Mouse (Mus musculus) stomach, embryonic 15.5 days (tissue): ENCODE data around the gene Tpcn1. TPM values are rescaled to one million over a fixed set of nuclear protein-coding genes. Genes with fewer than 3 reads are reported as not detected.

Experiments
- ATAC-seq: fragments of 200-750 bp; cut with Nextera tagmentation; 2 replicates; pipeline ENCODE4 v1.8.0; 2017; ENCODE audit warnings: low read depth, moderate number of reproducible peaks, moderate TSS enrichment; ENCODE audit not compliant: insufficient read depth, low FRiP score
- H3K27ac ChIP-seq: fragments of 300-500 bp; sonication (generic); 2 replicates; pipeline ENCODE4 v1.5.1; 2015; ENCODE audit warnings: mild to moderate bottlenecking, inconsistent platforms
- H3K27me3 ChIP-seq: fragments of 300-500 bp; sonication (generic); replicated peaks from 2 replicates; pipeline ENCODE4 v1.6.1; 2015; ENCODE audit warnings: inconsistent platforms
- H3K36me3 ChIP-seq: fragments of 300-500 bp; sonication (generic); 2 replicates; pipeline ENCODE4 v1.6.1; 2015; ENCODE audit warnings: inconsistent platforms
- H3K4me1 ChIP-seq: fragments of 300-500 bp; sonication (generic); 2 replicates; pipeline ENCODE4 v1.6.1; 2015; ENCODE audit warnings: inconsistent platforms
- H3K4me2 ChIP-seq: fragments of 300-500 bp; sonication (generic); 2 replicates; pipeline ENCODE4 v1.6.1; 2015; ENCODE audit warnings: mild to moderate bottlenecking, inconsistent platforms
- H3K4me3 ChIP-seq: fragments of 300-500 bp; sonication (generic); replicated peaks from 2 replicates; pipeline ENCODE4 v1.5.1; 2015; ENCODE audit warnings: inconsistent platforms
- H3K9ac ChIP-seq: fragments of 300-500 bp; sonication (generic); 2 replicates; pipeline ENCODE4 v1.6.1; 2015; ENCODE audit warnings: inconsistent platforms
- H3K9me3 ChIP-seq: fragments of 300-500 bp; sonication (generic); 2 replicates; pipeline ENCODE4 v1.6.1; 2016; ENCODE audit warnings: inconsistent platforms
- WGBS: fragments of 180-500 bp; shearing (Covaris S2); methylation state at CpG from one replicate; pipeline ENCODE4 v1.1.7; 2015; 5-methylcytosine and 5-hydroxymethylcytosine counted together
- polyA plus RNA-seq: library from polyadenylated mRNA; unstranded; fragments of >200 nt; fragmentation: Nextera tagmentation; extraction: Ambion mirVana; gene quantifications from 2 replicates; pipeline ENCODE4 v1.2.1, GENCODE M21; 2015

Gene Tpcn1
- polyA plus RNA-seq, 1 experiment from 2014 or later, result 25.7 TPM

GRCm38 (mm10) chr5:120536632-120537031 lies 51.8 kb downstream of the Tpcn1 start:
- Histone ChIP-seq H3K9me3 (no peaks in the 10 kb centered on the region), H3K4me3 (no peak overlapping the region), H3K27ac (no peak overlapping the region), H3K4me2 (no peak overlapping the region), H3K4me1 (peaks cover 14% of the 10 kb centered on the region; the same call in 1 of the 2 replicates), H3K36me3 (peaks cover 27% of the 10 kb centered on the region), H3K9ac (no peak overlapping the region), H3K27me3 (no peaks in the 10 kb centered on the region)
- ATAC-seq, result no peak
- 68% methylated on average over 5 of the region's 5 CpGs for WGBS

DNA sequence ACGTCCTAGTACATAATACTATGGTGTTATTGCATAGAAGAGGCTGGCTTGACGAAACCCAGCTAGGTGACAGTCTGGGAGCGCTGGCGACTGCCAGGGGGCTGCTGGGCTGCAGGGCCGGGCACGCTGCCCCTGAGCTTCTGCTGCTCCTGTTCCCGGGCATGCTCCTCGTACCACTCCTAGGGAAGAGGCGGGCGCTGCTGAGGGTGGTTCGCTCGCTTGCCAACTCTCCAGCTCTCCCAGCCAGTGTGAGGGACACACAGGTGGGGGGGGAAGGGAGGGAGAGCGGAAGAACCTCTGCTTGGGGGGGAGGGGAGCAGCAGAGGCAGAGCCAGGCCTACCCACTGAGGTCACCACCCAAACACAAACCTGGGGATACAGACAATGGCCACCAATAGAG lies 52.4 kb downstream of the Tpcn1 start:
- Histone ChIP-seq H3K4me1 (peaks cover 14% of the 10 kb centered on the region; the same call in 1 of the 2 replicates), H3K4me2 (no peak overlapping the region), H3K27me3 (no peaks in the 10 kb centered on the region), H3K9ac (no peak overlapping the region), H3K9me3 (no peaks in the 10 kb centered on the region), H3K4me3 (no peak overlapping the region), H3K36me3 (peaks cover 27% of the 10 kb centered on the region), H3K27ac (no peak overlapping the region)
- ATAC-seq, result no peak
- WGBS, result 77% methylated on average over 13 of the region's 13 CpGs

GRCm38 (mm10) chr5:120534686-120535075 lies 53.8 kb downstream of the Tpcn1 start:
- no peaks in the 10 kb centered on the region for H3K27me3 ChIP-seq
- 53% methylated on average over 2 of the region's 2 CpGs for WGBS
- H3K27ac ChIP-seq, result no peak overlapping the region
- H3K9ac ChIP-seq, result no peak overlapping the region
- peaks cover 17% of the 10 kb centered on the region for H3K36me3 ChIP-seq
- no peak overlapping the region for H3K4me3 ChIP-seq
- no peak for ATAC-seq
- no peak overlapping the region for H3K4me2 ChIP-seq
- no peaks in the 10 kb centered on the region for H3K9me3 ChIP-seq
- H3K4me1 ChIP-seq, result peaks cover 14% of the 10 kb centered on the region; the same call in 1 of the 2 replicates

GRCm38 (mm10) chr5:120534071-120534685 lies 54.3 kb downstream of the Tpcn1 start:
- Histone ChIP-seq H3K36me3 (peaks cover 12% of the 10 kb centered on the region), H3K4me2 (no peak overlapping the region), H3K9ac (no peak overlapping the region), H3K9me3 (no peaks in the 10 kb centered on the region), H3K4me3 (no peak overlapping the region), H3K4me1 (peaks cover 14% of the 10 kb centered on the region; the same call in 1 of the 2 replicates), H3K27ac (no peak overlapping the region), H3K27me3 (no peaks in the 10 kb centered on the region)
- 73% methylated on average over 15 of the region's 15 CpGs for WGBS
- no peak for ATAC-seq

GRCm38 (mm10) chr5:120531631-120532030 lies 56.8 kb downstream of the Tpcn1 start:
- Histone ChIP-seq H3K4me2 (no peak overlapping the region), H3K4me3 (no peak overlapping the region), H3K27me3 (no peaks in the 10 kb centered on the region), H3K27ac (no peak overlapping the region; the same call in 1 of the 2 replicates), H3K9me3 (no peaks in the 10 kb centered on the region), H3K9ac (no peak overlapping the region), H3K4me1 (peaks cover 14% of the 10 kb centered on the region; the same call in 1 of the 2 replicates), H3K36me3 (no peaks in the 10 kb centered on the region)
- WGBS, result 75% methylated on average over 8 of the region's 8 CpGs
- ATAC-seq, result no peak

DNA sequence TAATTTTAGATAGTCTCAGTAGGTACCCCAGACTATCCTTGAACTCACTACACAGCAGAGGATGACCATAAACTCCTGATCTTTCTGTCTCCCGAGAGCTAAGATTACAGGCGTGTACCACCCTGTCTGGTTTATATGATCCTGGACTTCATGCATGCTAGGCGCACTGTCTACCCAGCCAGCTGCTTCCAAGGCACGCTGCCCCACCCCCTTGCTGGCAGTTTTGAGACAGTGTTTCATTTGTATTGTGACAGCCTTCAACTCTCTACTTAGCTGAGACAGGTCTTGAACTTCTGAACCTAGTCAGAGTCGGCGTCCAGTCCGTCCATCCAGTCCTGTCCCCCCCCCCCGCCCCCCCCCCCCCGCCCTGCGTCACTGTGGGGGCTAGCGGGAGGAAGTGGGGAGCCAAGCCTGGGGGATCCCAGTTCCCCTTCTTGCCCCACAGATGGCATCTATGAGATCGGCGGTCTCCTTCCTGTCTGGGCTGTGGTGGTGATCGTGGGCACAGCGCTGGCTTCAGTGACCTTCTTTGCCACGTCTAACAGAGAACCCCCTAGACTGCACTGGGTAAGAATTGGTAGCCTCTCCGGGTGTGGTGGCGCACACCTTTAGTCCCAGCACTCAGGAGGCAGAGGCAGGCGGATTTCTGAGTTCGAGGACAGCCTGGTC lies 61.0 kb downstream of the Tpcn1 start:
- WGBS, result 80% methylated on average over 16 of the region's 20 CpGs
- H3K4me1 ChIP-seq, result no peaks in the 10 kb centered on the region
- H3K4me2 ChIP-seq, result no peak overlapping the region
- no peak overlapping the region for H3K4me3 ChIP-seq
- H3K9me3 ChIP-seq, result no peaks in the 10 kb centered on the region
- H3K9ac ChIP-seq, result no peak overlapping the region
- H3K27ac ChIP-seq, result no peak overlapping the region
- ATAC-seq, result no peak
- H3K27me3 ChIP-seq, result no peaks in the 10 kb centered on the region
- H3K36me3 ChIP-seq, result peaks cover 2% of the 10 kb centered on the region; the same call in 1 of the 2 replicates

GRCm38 (mm10) chr5:120526311-120526710 lies 62.2 kb downstream of the Tpcn1 start:
- Histone ChIP-seq H3K4me3 (no peak overlapping the region), H3K9me3 (no peaks in the 10 kb centered on the region), H3K36me3 (peaks cover 8% of the 10 kb centered on the region; the same call in 1 of the 2 replicates), H3K27ac (no peak overlapping the region), H3K9ac (no peak overlapping the region), H3K27me3 (no peaks in the 10 kb centered on the region), H3K4me1 (no peaks in the 10 kb centered on the region), H3K4me2 (no peak overlapping the region)
- 60% methylated on average over 11 of the region's 11 CpGs for WGBS
- no peak for ATAC-seq

DNA sequence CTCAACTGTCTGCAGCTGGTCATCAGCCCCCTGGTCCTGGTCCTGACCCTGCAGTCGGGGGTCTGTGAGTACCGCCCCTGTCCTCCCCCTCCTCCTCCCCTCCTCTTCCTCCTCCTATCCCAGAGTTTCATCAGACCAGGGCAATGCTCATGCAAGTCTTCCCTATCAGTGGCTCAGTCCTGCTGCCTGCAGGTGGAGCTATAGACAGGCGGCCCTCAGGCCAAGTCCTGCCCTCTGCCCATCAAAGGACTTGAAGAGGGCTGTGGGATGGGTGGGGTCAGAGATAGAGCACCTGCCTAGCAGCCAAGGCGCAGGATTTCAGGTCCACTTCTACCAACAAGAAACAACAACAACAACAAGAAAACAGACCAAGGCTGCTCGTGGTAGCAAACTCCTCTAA lies 62.7 kb downstream of the Tpcn1 start:
- Histone ChIP-seq H3K4me1 (no peaks in the 10 kb centered on the region), H3K9ac (no peak overlapping the region), H3K4me2 (no peak overlapping the region), H3K9me3 (no peaks in the 10 kb centered on the region), H3K27ac (no peak overlapping the region), H3K27me3 (no peaks in the 10 kb centered on the region), H3K36me3 (peaks cover 8% of the 10 kb centered on the region; the same call in 1 of the 2 replicates), H3K4me3 (no peak overlapping the region)
- ATAC-seq, result no peak
- WGBS, result 41% methylated on average over 5 of the region's 5 CpGs

DNA sequence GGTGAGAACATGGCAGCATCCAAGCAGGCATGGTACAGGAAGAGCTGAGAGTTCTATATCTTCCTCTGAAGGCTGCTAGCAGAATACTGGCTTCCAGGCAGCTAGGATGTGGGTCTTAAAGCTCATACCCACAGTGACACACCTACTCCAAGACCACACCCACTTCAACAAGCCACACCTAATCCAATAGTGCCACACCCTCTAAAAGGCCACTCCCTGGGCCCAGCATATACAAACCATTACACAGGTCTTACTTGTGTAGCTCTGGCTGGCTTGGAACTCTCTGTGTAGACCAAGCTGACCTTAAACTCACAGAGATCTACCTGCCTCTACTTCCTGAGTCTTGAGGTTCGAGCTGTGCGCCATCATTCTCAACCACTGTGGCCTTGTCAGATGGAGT lies 63.7 kb downstream of the Tpcn1 start:
- no peak overlapping the region for H3K27ac ChIP-seq
- no peaks in the 10 kb centered on the region for H3K9me3 ChIP-seq
- no peak overlapping the region for H3K9ac ChIP-seq
- no peak overlapping the region for H3K4me2 ChIP-seq
- no peak overlapping the region for H3K4me3 ChIP-seq
- no peak for ATAC-seq
- no peaks in the 10 kb centered on the region for H3K27me3 ChIP-seq
- no peaks in the 10 kb centered on the region for H3K4me1 ChIP-seq
- H3K36me3 ChIP-seq, result peaks cover 8% of the 10 kb centered on the region; the same call in 1 of the 2 replicates
- 90% methylated on average over 2 of the region's 2 CpGs for WGBS

- no peaks in the 10 kb centered on the region for H3K27me3 ChIP-seq
- H3K9ac ChIP-seq, result no peak overlapping the region
- H3K27ac ChIP-seq, result no peak overlapping the region
- no peak for ATAC-seq
- H3K4me2 ChIP-seq, result no peak overlapping the region
- H3K4me1 ChIP-seq, result 0 out of 2 replicates have a peak, but pooled peaks cover under 1% of the 10 kb centered on the region
- no peak overlapping the region for H3K4me3 ChIP-seq
- H3K9me3 ChIP-seq, result no peaks in the 10 kb centered on the region
- peaks cover 8% of the 10 kb centered on the region; the same call in 1 of the 2 replicates for H3K36me3 ChIP-seq
- WGBS, result 76% methylated on average over 3 of the region's 3 CpGs
Observed at GRCm38 (mm10) chr5:120522649-120523048, 65.8 kb downstream of the Tpcn1 start.

DNA sequence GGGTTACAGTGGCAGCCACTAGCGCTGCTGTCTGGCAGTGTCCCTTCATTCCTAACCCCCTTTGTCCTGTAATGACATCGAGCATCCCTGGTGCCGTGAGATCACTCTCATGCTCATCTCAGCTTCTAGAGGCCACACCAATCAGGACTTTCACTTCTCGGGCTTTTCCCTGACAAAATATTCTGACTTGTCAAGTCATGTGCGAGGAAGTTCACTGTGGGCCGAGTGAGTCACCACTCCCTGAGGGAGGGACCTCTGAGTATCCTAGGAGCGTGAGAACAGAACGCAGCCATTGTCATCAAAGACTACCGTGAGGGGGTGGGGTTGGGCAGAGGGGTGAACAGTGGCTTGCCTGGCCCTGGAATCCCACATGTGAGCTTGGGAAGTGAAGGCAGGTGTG lies 70.9 kb downstream of the Tpcn1 start:
- Histone ChIP-seq H3K36me3 (0 out of 2 replicates have a peak, but pooled peaks cover 6% of the 10 kb centered on the region), H3K4me2 (no peak overlapping the region), H3K4me3 (no peak overlapping the region), H3K27ac (peak overlapping the region; percentile 61), H3K27me3 (no peaks in the 10 kb centered on the region), H3K9me3 (no peaks in the 10 kb centered on the region), H3K4me1 (peaks cover 32% of the 10 kb centered on the region), H3K9ac (no peak overlapping the region)
- ATAC-seq, result no peak
- 56% methylated on average over 9 of the region's 9 CpGs for WGBS

GRCm38 (mm10) chr5:120516221-120516984 lies 72.1 kb downstream of the Tpcn1 start:
- no peak overlapping the region for H3K4me3 ChIP-seq
- no peaks in the 10 kb centered on the region for H3K36me3 ChIP-seq
- H3K9me3 ChIP-seq, result no peaks in the 10 kb centered on the region
- no peak for ATAC-seq
- no peaks in the 10 kb centered on the region for H3K27me3 ChIP-seq
- peak overlapping the region; percentile 48; the same call in 1 of the 2 replicates for H3K27ac ChIP-seq
- H3K9ac ChIP-seq, result no peak overlapping the region
- WGBS, result 48% methylated on average over 15 of the region's 15 CpGs
- H3K4me2 ChIP-seq, result no peak overlapping the region
- peaks cover 35% of the 10 kb centered on the region for H3K4me1 ChIP-seq
